Mouse (Mus musculus) stomach, adult 2 months (tissue): Measurements from ENCODE around the gene Brf1. TPM values are rescaled to one million over a fixed set of nuclear protein-coding genes. Genes with fewer than 3 reads are reported as not detected.

ENCODE experiments used
- polyA plus RNA-seq: library from polyadenylated mRNA; depleted of rRNA; stranded (reverse); fragments of >200 nt; gene quantifications from 2 replicates; pipeline ENCODE4 v1.2.3, GENCODE M21; 2012; rRNA removed

Gene Brf1
- 16.7 and 28.0 TPM in 2 replicates for polyA plus RNA-seq

DNA sequence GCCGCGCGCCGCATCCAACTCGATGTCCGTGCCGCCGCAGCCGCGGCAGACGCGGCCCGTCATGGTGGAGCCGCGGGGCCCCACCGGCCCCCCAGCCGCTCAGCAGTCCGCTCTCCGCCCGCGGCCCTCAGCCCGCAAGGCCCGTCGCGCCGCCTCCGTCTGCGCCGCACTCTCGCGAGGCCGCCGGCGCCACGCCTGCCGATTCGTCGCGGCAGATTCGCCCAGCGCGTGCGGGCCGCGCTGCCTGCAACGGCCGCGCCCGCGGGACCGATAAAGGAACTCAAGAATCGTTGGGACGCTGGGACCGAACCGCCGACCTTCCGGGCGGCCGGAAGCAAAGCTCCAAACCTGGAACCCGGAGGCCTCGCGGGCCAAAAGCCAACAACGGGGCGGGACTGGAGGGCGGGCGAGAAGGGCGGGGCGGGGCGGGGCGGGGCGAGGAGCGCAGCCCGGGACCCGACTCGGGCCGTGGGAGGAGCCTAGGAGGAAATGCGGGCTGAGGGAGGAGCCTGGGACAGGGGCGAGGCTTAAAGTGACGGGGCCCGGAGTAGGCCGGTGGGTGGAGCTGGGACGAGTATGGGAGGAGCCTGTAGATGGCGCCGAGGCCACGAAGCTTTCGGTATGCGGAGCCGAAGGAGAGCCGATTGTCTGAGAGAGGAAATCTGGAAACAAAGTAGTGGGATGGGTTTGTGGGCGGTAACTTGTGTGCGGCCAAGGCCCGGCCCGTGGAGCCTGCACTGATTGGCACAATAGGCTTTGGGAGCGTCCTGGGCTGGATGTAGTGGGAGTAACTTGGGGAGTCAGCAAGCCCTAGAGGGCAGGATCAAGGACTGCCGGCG lies at the start of gene Brf1:
Brf1 (minus strand) TSS at position 411 of the 839 bp plus-strand sequence.

GRCm38 (mm10) chr12:113013604-113014558 lies 13.4 kb upstream of the Brf1 start, which contains the start of gene Pacs2:
Gene Pacs2 (plus strand): TSS chr12:113014508.

GRCm38 (mm10) chr12:112976371-112977073 lies 24.0 kb downstream of the Brf1 start, which contains the start of gene Btbd6:
Gene Btbd6 (plus strand): TSS chr12:112976482.

DNA sequence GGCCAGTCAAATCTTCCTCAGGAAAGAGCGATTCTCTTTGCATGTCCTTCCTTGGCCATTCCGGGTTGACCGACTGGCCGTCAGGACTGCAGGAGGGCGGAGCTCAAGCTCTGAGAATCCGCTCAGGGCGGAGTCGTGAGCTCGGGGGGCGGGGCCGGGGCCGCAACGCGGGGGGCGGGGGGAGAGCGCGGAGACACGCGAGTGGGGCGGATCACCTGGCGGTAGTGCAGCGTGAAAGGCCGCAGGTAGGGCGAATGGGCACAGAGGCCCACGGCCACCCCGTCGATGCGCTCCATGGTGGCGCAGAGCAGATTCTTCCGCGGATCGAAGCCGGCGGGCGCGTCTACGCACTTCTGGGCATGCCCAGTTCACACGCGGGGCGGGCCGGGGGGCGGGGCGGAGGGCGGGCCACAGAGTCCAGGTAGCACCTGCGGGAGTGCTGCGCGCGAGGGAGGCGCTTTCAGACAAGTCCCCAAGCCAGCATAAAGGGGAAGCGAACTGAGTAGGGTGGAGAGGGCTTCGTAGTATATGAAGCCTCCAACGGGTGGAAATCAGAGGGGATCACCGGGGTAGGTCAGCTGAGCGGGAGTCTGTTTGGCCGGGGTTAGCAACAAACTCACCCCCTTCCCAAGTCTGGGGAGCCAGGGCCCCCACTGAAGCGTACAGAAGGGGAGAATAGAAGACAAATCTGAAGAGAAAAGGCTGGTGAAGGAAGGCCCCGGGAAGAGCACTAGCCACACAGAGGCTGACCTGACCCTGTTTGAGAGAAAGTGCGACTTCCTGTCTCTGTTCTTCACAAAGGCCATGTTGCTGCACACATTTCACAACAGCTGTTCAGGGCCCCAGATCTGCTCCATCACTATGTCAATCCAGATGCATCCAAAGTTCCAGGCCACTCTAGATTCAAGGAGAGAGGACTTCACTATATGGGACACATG lies 58.5 kb downstream of the Brf1 start, which contains the start of gene Nudt14:
Nudt14 (minus strand) TSS at position 349 of the 938 bp plus-strand sequence.

GRCm38 (mm10) chr12:112929562-112930352 lies 70.7 kb downstream of the Brf1 start, which contains the start of gene Jag2:
Gene Jag2 (minus strand): TSS chr12:112929776.

Other genes starting within 250 kb of the Brf1 start
- 8.0 and 11.8 TPM in 2 replicates for gene Pld4, start 240.0 kb downstream of the Brf1 start, polyA plus RNA-seq
- 4.8 and 6.8 TPM in 2 replicates for gene Ahnak2, start 198.0 kb downstream of the Brf1 start, polyA plus RNA-seq
- 5.3 and 9.1 TPM in 2 replicates for gene Clba1, start 191.8 kb downstream of the Brf1 start, polyA plus RNA-seq
- gene Cdca4, start 171.3 kb downstream of the Brf1 start, polyA plus RNA-seq = 11.5 and 11.9 TPM in 2 replicates
- 0.87 and 2.0 TPM in 2 replicates for gene Gpr132, start 132.5 kb downstream of the Brf1 start, polyA plus RNA-seq
- gene Jag2, start 70.9 kb downstream of the Brf1 start, polyA plus RNA-seq = 15.0 and 24.3 TPM in 2 replicates
- 28.5 and 33.8 TPM in 2 replicates for gene Nudt14, start 58.6 kb downstream of the Brf1 start, polyA plus RNA-seq
- 38.8 and 132 TPM in 2 replicates for gene Btbd6, start 24.2 kb downstream of the Brf1 start, polyA plus RNA-seq
- 15.7 and 17.0 TPM in 2 replicates for gene Pacs2, start 13.8 kb upstream of the Brf1 start, polyA plus RNA-seq
- gene Tex22, start 73.8 kb upstream of the Brf1 start, polyA plus RNA-seq = 0.35 TPM in 2 replicates
- 27.7 and 29.8 TPM in 2 replicates for gene Mta1, start 97.6 kb upstream of the Brf1 start, polyA plus RNA-seq
- 188 TPM in 2 replicates for gene Crip2, start 139.5 kb upstream of the Brf1 start, polyA plus RNA-seq
- 224 and 249 TPM in 2 replicates for gene Crip1, start 145.6 kb upstream of the Brf1 start, polyA plus RNA-seq
- gene Tedc1, start 155.7 kb upstream of the Brf1 start, polyA plus RNA-seq = 3.6 and 4.8 TPM in 2 replicates
- gene Tmem121, start 185.2 kb upstream of the Brf1 start, polyA plus RNA-seq = 1.3 and 1.4 TPM in 2 replicates